Mouse (Mus musculus) ovary, adult 2 months (tissue): Measurements from ENCODE around the gene Slc16a8. TPM values are rescaled to one million over a fixed set of nuclear protein-coding genes. Genes with fewer than 3 reads are reported as not detected.

Experiments used
- polyA plus RNA-seq: library from polyadenylated mRNA; depleted of rRNA; stranded (reverse); fragments of >200 nt; gene quantifications from 2 replicates; pipeline ENCODE4 v1.2.3, GENCODE M21; 2012; rRNA removed

The Slc16a8 gene
- polyA plus RNA-seq: 0.11 and 0.70 TPM in 2 replicates

DNA sequence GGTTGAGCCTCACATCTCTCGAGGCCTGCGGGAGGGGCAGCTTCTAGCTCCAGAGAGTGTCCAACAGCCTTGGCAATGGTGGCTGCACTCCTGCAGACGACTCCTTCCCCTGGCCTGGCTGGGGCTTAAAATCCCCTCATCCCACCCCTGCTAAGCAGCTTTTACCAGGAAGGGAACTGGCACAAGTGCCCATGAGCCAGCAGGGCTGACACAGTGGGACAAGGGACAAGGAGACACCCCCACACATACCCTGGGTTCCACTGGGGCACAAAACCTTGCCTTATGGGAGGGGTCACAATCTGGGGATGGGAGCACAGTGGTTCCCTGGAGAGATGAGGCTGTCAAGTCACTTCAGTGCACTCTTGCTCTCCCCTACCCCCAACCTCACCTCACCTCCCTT is at the start of gene Slc16a8:
Slc16a8 (minus strand) TSS at position 101 of the 400 bp plus-strand sequence.

GRCm38 (mm10) chr15:79285399-79285798 is 30.8 kb upstream of the Slc16a8 start, which contains the start of gene Baiap2l2:
Baiap2l2 (minus strand) TSS chr15:79285537.

DNA sequence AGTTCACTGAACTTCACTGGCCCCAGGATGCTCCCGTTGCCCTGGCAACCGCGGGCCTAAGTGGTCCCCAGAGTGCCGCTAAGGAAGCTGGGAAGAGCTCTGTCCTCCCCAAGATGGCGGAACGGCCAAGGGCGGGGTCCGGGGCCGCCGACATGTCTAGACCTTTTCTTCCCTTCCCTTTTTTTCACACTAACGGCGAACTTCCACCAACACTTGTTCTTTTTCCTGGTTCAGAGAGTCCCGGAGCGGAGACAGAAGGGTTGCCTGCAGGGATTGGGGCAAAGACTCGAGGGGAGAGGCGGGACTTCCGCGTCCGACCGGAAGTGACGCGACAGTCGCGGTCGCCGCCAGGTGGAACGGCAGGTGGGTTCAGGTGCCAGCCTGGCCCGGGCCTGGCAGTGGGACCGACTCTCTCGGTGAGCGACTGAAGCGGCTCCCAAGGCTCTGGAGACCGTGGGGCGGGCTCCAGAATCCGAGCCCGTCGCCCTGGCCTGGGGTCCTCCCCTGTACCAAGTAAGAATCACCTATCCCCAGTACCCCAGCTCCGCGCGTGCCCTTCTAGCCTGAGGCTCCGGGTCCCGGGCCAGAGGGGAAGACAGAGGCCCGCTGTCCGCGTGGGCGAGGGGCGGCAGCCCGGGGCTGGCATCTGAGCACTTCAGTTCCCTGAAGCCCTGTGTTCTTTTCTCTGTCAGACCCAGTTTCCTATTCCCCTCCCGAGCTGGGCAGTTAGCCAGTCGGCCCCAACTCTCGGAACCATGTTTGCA is 25.3 kb downstream of the Slc16a8 start, which contains the start of the genes Pick1 and Gm49486:
Pick1 (plus strand) TSS at position 116 of the 764 bp plus-strand sequence.
Gm49486 (plus strand) TSS at position 334 of the 764 bp plus-strand sequence.

Other genes with a start within 250 kb of the Slc16a8 start
- gene H1f0, start 226.3 kb downstream of the Slc16a8 start, polyA plus RNA-seq: 134 and 223 TPM in 2 replicates
- 2.7 and 3.4 TPM in 2 replicates for gene Galr3, start 212.9 kb downstream of the Slc16a8 start, polyA plus RNA-seq
- gene Ankrd54, start 191.9 kb downstream of the Slc16a8 start, polyA plus RNA-seq: 95.6 and 99.9 TPM in 2 replicates
- 207 and 263 TPM in 2 replicates for gene Eif3l, start 179.6 kb downstream of the Slc16a8 start, polyA plus RNA-seq
- 46.7 and 50.8 TPM in 2 replicates for gene Micall1, start 145.9 kb downstream of the Slc16a8 start, polyA plus RNA-seq
- 46.6 and 52.7 TPM in 2 replicates for gene Polr2f, start 113.8 kb downstream of the Slc16a8 start, polyA plus RNA-seq
- 14.3 and 22.3 TPM in 2 replicates for gene 1700088E04Rik, start 113.5 kb downstream of the Slc16a8 start, polyA plus RNA-seq
- 0.70 and 1.3 TPM in 2 replicates for gene Sox10, start 89.5 kb downstream of the Slc16a8 start, polyA plus RNA-seq
- 36.5 and 39.2 TPM in 2 replicates for gene Pick1, start 25.6 kb downstream of the Slc16a8 start, polyA plus RNA-seq
- 0.23 TPM in 1 of 2 replicates, not detected in the other for gene Gm49486, start 25.4 kb downstream of the Slc16a8 start, polyA plus RNA-seq
- 7.3 and 9.0 TPM in 2 replicates for gene Baiap2l2, start 30.8 kb upstream of the Slc16a8 start, polyA plus RNA-seq
- 64.3 and 68.4 TPM in 2 replicates for gene Pla2g6, start 73.6 kb upstream of the Slc16a8 start, polyA plus RNA-seq
- 8.4 and 16.0 TPM in 2 replicates for gene Maff, start 91.9 kb upstream of the Slc16a8 start, polyA plus RNA-seq
- 184 and 197 TPM in 2 replicates for gene Tmem184b, start 148.8 kb upstream of the Slc16a8 start, polyA plus RNA-seq
- 70.4 and 118 TPM in 2 replicates for gene Csnk1e, start 200.8 kb upstream of the Slc16a8 start, polyA plus RNA-seq